Mouse (Mus musculus): Measurements from ENCODE around the gene Strip2. TPM values are rescaled to one million over a fixed set of nuclear protein-coding genes. Genes with fewer than 3 reads are reported as not detected.

Gene Strip2
- total and polyA plus RNA-seq, 3 experiments: 0.12 to 0.39 TPM; not detected in 1

DNA sequence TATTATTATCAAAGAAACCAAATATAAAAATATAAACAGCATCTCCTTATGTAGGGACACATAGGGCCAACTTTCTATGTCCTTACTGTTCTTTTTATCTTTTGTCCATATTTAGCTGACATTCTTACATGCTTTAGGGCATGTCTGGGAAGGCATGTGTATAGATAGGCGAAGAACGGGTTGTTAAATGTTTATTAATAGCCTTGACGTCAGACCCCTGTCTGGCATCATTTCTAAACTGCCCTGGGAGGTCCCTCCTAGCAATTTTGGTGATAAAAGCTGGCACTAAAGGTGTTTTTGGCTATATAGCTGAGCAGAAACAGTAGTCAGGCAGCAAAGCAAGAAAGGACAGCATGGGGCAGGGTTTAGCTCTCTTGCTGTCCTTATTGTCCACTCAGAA lies 12.5 kb upstream of the Strip2 start:
- TF ChIP-seq GABPA (IDR thresholded peaks at IDR 0.05; ENCODE audit: low read depth, low read length) (no peak), SIN3A (IDR thresholded peaks at IDR 0.05; ENCODE audit: low read length) (no peak), ZC3H11A (IDR thresholded peaks at IDR 0.05; ENCODE audit: low read depth, low read length) (no peak), ETS1 (IDR thresholded peaks at IDR 0.05; ENCODE audit: low read depth, low read length) (no peak), BHLHE40 (IDR thresholded peaks at IDR 0.05; ENCODE audit: borderline replicate concordance, low read depth, low read length) (no peak), TCF12 (IDR thresholded peaks at IDR 0.05; ENCODE audit: low read depth, low read length) (no peak)
- Histone ChIP-seq H3K9ac (ENCODE audit: control insufficient read depth, low read depth, low read length, poor library complexity, severe bottlenecking) (no peak overlapping the region), H3K36me3 (ENCODE audit: control insufficient read depth in 1 of 2, insufficient read depth in 2 of 2, low read length in 2 of 2) (peaks cover 9 to 15% of the 10 kb centered on the region in 2 experiments)

GRCm38 (mm10) chr6:29910631-29911030 lies 6.2 kb upstream of the Strip2 start:
- Histone ChIP-seq H3K36me3 (ENCODE audit: control insufficient read depth in 1 of 2, insufficient read depth in 2 of 2, low read length in 2 of 2) (peaks cover 0 to 9% of the 10 kb centered on the region in 2 experiments; a peak in 2 of 4 replicates), H3K27me3 (ENCODE audit: control insufficient read depth in 1 of 2, insufficient read depth in 2 of 2, low read length in 2 of 2) (no peaks in the 10 kb centered on the region), H3K9me3 (replicated peaks; ENCODE audit: insufficient read depth, low read length) (no peaks in the 10 kb centered on the region), H3K4me1 (ENCODE audit: control insufficient read depth in 1 of 2, insufficient read depth in 2 of 2, low read length in 2 of 2) (no peaks in the 10 kb centered on the region), H3K79me2 (ENCODE audit: control insufficient read depth, insufficient read depth, low read length, poor library complexity) (no peaks in the 10 kb centered on the region), H3K4me3 (ENCODE audit: control insufficient read depth in 1 of 2, insufficient read depth in 1 of 2, low read depth in 2 of 2, low read length in 2 of 2) (no peak overlapping the region), H3K27ac (ENCODE audit: control insufficient read depth, low read depth, low read length) (no peak overlapping the region), H3K9ac (ENCODE audit: control insufficient read depth, low read depth, low read length, poor library complexity, severe bottlenecking) (no peak overlapping the region)
- TF ChIP-seq SIN3A (IDR thresholded peaks at IDR 0.05; ENCODE audit: low read length): no peak
- TF ChIP-seq ZC3H11A (IDR thresholded peaks at IDR 0.05; ENCODE audit: low read depth, low read length): no peak
- TF ChIP-seq JUND (IDR thresholded peaks at IDR 0.05; ENCODE audit: low read depth, low read length): no peak
- TF ChIP-seq TAL1 (IDR thresholded peaks at IDR 0.05; ENCODE audit: low read length): no peak
- TF ChIP-seq HCFC1 (IDR thresholded peaks at IDR 0.05; ENCODE audit: low read depth, low read length): no peak
- no peak for TF ChIP-seq RAD21 (IDR thresholded peaks at IDR 0.05; ENCODE audit: low read depth, low read length)
- TF ChIP-seq NRF1 (IDR thresholded peaks at IDR 0.05; ENCODE audit: insufficient read depth, low read depth, low read length, poor library complexity, severe bottlenecking): no peak
- no peak for TF ChIP-seq MAFK (IDR thresholded peaks at IDR 0.05; ENCODE audit: borderline replicate concordance, low read depth, low read length)
- no peak for TF ChIP-seq MAZ (IDR thresholded peaks at IDR 0.05; ENCODE audit: low read depth, low read length)
- no peak for DNase-seq (ENCODE audit: low read depth, low spot score)

More for the DNA sequence above, 12.5 kb upstream of the Strip2 start:
- H3K79me2 ChIP-seq (ENCODE audit: control insufficient read depth, insufficient read depth, low read length, poor library complexity): no peaks in the 10 kb centered on the region
- no peaks in the 10 kb centered on the region for H3K27me3 ChIP-seq (ENCODE audit: control insufficient read depth in 1 of 2, insufficient read depth in 2 of 2, low read length in 2 of 2)
- no peak overlapping the region for H3K27ac ChIP-seq (ENCODE audit: control insufficient read depth, low read depth, low read length)
- DNase-seq (ENCODE audit: low read depth, low spot score): no peak
- no peak overlapping the region for H3K4me3 ChIP-seq (ENCODE audit: control insufficient read depth in 1 of 2, insufficient read depth in 1 of 2, low read depth in 2 of 2, low read length in 2 of 2)
- H3K9me3 ChIP-seq (replicated peaks; ENCODE audit: insufficient read depth, low read length): no peaks in the 10 kb centered on the region
- peaks cover 4 to 9% of the 10 kb centered on the region in 2 experiments for H3K4me1 ChIP-seq (ENCODE audit: control insufficient read depth in 1 of 2, insufficient read depth in 2 of 2, low read length in 2 of 2)

GRCm38 (mm10) chr6:29913673-29914072 lies 3.1 kb upstream of the Strip2 start:
- peaks cover 3 to 6% of the 10 kb centered on the region in 2 experiments; a peak in 2 of 4 replicates for H3K27me3 ChIP-seq (ENCODE audit: control insufficient read depth in 1 of 2, insufficient read depth in 2 of 2, low read length in 2 of 2)
- H3K9me3 ChIP-seq (replicated peaks; ENCODE audit: insufficient read depth, low read length): no peaks in the 10 kb centered on the region
- H3K79me2 ChIP-seq (ENCODE audit: control insufficient read depth, insufficient read depth, low read length, poor library complexity): no peaks in the 10 kb centered on the region; the same call in 1 of the 2 replicates
- no peak for DNase-seq (ENCODE audit: low read depth, low spot score)
- no peak overlapping the region for H3K27ac ChIP-seq (ENCODE audit: control insufficient read depth, low read depth, low read length)
- H3K4me1 ChIP-seq (ENCODE audit: control insufficient read depth in 1 of 2, insufficient read depth in 2 of 2, low read length in 2 of 2): peaks cover 0 to 3% of the 10 kb centered on the region in 2 experiments; a peak in 1 of 4 replicates
- H3K36me3 ChIP-seq (ENCODE audit: control insufficient read depth in 1 of 2, insufficient read depth in 2 of 2, low read length in 2 of 2): no peaks in the 10 kb centered on the region
- H3K4me3 ChIP-seq (ENCODE audit: control insufficient read depth in 1 of 2, insufficient read depth in 1 of 2, low read depth in 2 of 2, low read length in 2 of 2): no peak overlapping the region
- TF ChIP-seq MEF2A (IDR thresholded peaks at IDR 0.05; ENCODE audit: extremely low read depth, insufficient replicate concordance, low read depth, low read length, poor library complexity, severe bottlenecking) (no peak), GABPA (IDR thresholded peaks at IDR 0.05; ENCODE audit: low read depth, low read length) (no peak), ELF1 (IDR thresholded peaks at IDR 0.05; ENCODE audit: low read depth, low read length) (no peak), TBP (IDR thresholded peaks at IDR 0.05; ENCODE audit: low read depth, low read length) (no peak), CHD2 (IDR thresholded peaks at IDR 0.05; ENCODE audit: low read length) (no peak), ZC3H11A (IDR thresholded peaks at IDR 0.05; ENCODE audit: low read depth, low read length) (no peak), ZMIZ1 (IDR thresholded peaks at IDR 0.05; ENCODE audit: low read depth, low read length) (no peak), USF2 (IDR thresholded peaks at IDR 0.05; ENCODE audit: borderline replicate concordance in 1 of 2, insufficient read depth in 1 of 2, low read depth in 1 of 2, low read length in 2 of 2) (no peak), HCFC1 (IDR thresholded peaks at IDR 0.05; ENCODE audit: low read depth, low read length) (no peak), ZKSCAN1 (IDR thresholded peaks at IDR 0.05; ENCODE audit: low read depth, low read length) (no peak), POLR2A (IDR thresholded peaks at IDR 0.05; ENCODE audit: control insufficient read depth in 1 of 2, insufficient read depth in 1 of 2, low read depth in 1 of 2, low read length in 2 of 2, poor library complexity in 1 of 2) (no peak), ZNF384 (IDR thresholded peaks at IDR 0.05; ENCODE audit: low read depth, low read length) (no peak)
- no peak overlapping the region for H3K9ac ChIP-seq (ENCODE audit: control insufficient read depth, low read depth, low read length, poor library complexity, severe bottlenecking)
